Mouse (Mus musculus): ENCODE results near the gene Nav2.

- TF ChIP-seq POLR2A (IDR thresholded peaks at IDR 0.05; ENCODE audit: borderline replicate concordance, insufficient read depth, low read length) (no peak), CTCF (IDR thresholded peaks at IDR 0.05; ENCODE audit: borderline replicate concordance, insufficient read depth, low read depth, low read length) (no peak)
Measured at GRCm38 (mm10) chr7:49369006-49369405, 460.5 kb downstream of the Nav2 start.

Data from cerebellum, adult 2 months (tissue).